Mouse (Mus musculus) liver, postnatal 0 days (tissue): ENCODE measurements around the gene Vps35l.

Experiments
- CTCF ChIP-seq: sonication (generic); IDR thresholded peaks from 2 replicates; pipeline ENCODE4 v1.5.1; 2016; ENCODE audit warnings: antibody characterized with exemption, low read depth
- EP300 ChIP-seq: IDR thresholded peaks from 2 replicates; pipeline ENCODE4 v1.6.1; 2016; ENCODE audit warnings: antibody characterized with exemption, low read depth, mild to moderate bottlenecking

DNA sequence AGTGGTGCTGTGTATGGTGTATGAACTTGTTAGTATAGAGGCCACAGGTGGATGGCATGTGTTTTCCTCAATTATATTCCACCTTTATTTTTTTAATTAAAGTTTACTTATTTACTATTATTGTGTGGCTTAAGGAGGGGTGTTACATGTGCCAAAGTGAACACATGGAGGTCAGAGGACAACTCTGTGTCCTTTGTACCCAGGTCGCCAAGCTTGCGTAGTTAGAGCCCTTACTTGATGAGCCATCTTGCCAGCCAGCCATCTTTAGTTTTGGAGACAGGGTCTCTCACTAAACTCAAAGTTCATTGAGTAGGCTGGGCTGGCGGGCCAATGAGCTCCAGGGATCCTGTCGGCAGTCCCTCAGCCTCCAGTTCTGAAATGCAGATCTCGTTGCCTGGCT lies 47.3 kb downstream of the Vps35l start:
- no peak for TF ChIP-seq CTCF
- no peak for TF ChIP-seq EP300
